Mouse (Mus musculus): ENCODE measurements at regions not wholly inside any gene's neighbourhood (a gene's known extent, or its start where the extent isn't known, plus 50 kb on each side); places are given as distances from the start of the nearest gene placed in this dataset.

DNA sequence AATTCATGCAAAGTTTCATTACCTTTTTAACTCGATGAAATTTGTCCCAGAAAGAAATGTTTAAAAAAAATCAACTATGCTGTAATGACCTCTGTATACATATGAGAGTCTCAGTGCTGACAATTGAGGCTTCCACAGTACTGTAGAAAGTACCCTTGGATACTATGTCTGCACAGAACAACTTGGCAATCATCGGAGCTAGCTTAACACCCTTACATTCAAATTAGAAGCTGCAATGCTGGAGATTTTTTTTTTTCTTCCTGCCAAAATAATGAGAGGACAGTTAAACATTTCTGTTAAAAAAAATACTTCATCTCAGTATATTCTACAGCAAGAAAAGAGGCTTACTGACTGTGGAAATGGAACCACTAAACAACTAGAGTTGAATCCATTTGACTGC is 452.1 kb upstream of the Cntn6 start:
- DNase-seq = no peak

DNA sequence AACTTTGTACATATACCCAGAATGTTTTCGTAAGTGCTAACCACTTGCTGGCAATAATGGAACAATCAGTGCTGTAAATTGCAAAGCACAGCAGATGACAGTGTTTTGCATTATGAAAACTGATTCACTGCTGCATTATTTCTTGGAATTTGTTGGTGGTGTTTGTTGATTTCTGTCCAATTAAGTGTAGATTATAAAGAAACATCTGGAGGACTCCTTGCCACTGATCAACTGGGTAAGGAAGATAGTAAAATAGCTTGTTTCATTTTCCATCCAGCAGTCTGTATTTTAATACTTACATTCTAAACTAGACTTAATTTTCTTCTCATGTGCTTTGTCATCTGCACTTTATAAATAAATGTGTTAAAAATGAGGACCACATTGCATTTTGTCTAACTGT is 436.6 kb upstream of the Cntn6 start:
- no peak for DNase-seq

DNA sequence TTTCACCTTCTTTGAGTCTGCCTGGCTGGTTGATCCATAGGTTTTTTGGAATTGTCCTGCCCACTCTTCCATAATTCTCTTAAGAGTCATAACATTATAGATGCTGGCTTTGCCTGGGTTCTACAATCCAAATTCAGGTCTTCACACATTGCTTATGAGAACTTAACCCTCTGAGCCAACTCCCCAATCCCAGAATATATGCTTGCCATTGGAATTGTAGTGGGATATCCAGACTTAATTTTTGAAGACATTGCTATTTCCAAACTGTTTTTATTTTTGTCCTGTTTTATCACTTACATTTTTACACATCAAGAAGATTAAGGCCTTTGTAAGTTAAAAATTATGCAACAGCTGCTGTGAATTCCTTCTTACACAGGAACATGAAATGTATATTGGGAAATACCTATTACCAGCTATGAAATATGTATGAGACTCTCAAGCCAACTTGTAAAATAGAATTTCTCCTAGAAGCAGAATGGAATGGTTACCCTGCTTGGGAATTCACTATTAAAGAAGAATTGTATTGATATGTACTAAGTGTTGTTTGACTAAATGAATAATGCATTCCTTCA is 430.8 kb upstream of the Cntn6 start:
- no peak for DNase-seq

DNA sequence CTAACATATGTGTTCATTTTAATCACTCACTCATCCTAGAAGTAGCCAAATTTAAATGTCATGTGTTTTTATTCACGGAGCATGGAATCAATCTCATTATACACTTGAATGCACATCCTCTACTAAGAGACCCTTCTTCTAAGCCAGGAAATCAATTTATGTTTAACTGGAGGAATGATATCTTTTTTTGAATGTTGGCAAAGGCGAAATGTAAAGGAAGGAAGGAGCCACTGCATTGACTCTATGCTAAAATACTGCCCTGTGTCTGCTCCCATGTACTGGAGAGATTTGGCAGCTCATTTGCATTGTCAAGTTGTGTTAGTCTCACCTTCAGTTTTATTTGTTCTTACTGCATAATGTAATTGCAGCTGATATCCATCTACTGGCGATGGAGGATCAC is 412.0 kb upstream of the Cntn6 start:
- DNase-seq = peak; percentile 24

DNA sequence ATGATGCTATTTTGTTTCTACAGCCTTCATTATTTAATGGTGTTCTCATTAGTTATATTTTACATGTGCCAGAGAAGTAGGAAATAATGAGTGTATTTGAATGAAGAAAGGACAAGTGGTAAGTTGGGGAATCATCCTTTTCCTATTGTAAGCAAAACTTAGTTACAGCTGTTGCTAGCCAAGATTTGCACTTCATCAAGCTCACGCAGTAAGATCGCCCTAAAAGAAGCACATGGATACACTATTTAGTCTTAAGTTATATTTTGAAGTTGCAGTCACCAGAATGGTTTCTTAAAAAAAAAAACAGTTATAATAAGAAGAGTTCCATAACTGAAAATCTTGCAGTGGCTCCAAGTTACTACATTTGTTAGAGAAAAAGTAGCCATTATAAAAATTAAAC is 410.3 kb upstream of the Cntn6 start:
- DNase-seq = no peak

DNA sequence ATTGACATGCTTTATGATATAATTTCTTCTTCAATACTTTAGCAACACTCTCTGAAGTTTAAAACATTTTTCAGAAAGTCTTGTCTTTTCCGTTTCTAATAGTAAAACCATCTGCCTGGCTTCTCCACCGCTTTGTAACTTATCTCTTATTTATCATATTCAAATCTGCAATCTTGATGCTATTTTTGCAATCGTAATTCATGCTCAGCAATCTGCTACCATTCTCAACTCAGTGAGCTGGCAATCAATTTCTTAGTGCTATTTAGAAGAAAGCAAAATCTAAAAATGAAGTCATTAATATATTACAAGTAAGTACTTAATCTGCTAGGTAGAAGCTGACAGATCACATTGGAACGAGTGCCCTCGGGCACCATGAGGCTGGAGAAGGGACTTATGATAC is 384.2 kb upstream of the Cntn6 start:
- no peak for DNase-seq

Measured in retina, postnatal 1 day (tissue).